Mouse (Mus musculus) embryonic fibroblast, embryonic 13.5 days (primary cell): Measurements from ENCODE around the gene Slc24a3. TPM values are rescaled to one million over a fixed set of nuclear protein-coding genes. Genes with fewer than 3 reads are reported as not detected.

Source experiments
- H3K27ac ChIP-seq: 2 replicates; pipeline ENCODE4 v1.5.1; 2012; ENCODE audit warnings: low read length, control low read depth, inconsistent platforms; ENCODE audit not compliant: insufficient read depth
- H3K4me1 ChIP-seq: 2 replicates; pipeline ENCODE4 v1.6.1; 2011; ENCODE audit warnings: low read length; ENCODE audit not compliant: control insufficient read depth, insufficient read depth
- H3K4me3 ChIP-seq: 2 replicates; pipeline ENCODE4 v1.5.1; 2011; ENCODE audit warnings: mild to moderate bottlenecking, control low read depth, low read length; ENCODE audit not compliant: insufficient read depth
- CTCF ChIP-seq: IDR thresholded peaks from 2 replicates; pipeline ENCODE4 v1.5.1; 2011; ENCODE audit warnings: mild to moderate bottlenecking, control low read depth, low read length, moderate library complexity, borderline replicate concordance; ENCODE audit not compliant: insufficient read depth
- POLR2A ChIP-seq: IDR thresholded peaks from 2 replicates; pipeline ENCODE4 v1.6.1; 2011; ENCODE audit warnings: low read depth, mild to moderate bottlenecking, control low read depth, low read length, moderate library complexity
- polyA plus RNA-seq: library from polyadenylated mRNA; stranded (reverse); fragments of >200 nt; gene quantifications from 2 replicates; pipeline ENCODE4 v1.2.4, GENCODE M21; 2011; ENCODE audit warnings: low read depth; ENCODE audit not compliant: missing spikeins, insufficient read length

The Slc24a3 gene
- polyA plus RNA-seq, 1 experiment: 9.5 TPM

- no peak overlapping the region for H3K4me3 ChIP-seq
- peaks cover 7% of the 10 kb centered on the region; the same call in 1 of the 2 replicates for H3K4me1 ChIP-seq
- no peak for TF ChIP-seq POLR2A
- no peak for TF ChIP-seq CTCF
- H3K27ac ChIP-seq: no peak overlapping the region
Measured at GRCm38 (mm10) chr2:145227351-145227750, 59.8 kb downstream of the Slc24a3 start.

GRCm38 (mm10) chr2:145232764-145233484, 65.4 kb downstream of the Slc24a3 start:
- Histone ChIP-seq H3K27ac (no peak overlapping the region), H3K4me1 (peaks cover 10% of the 10 kb centered on the region), H3K4me3 (no peak overlapping the region)
- TF ChIP-seq POLR2A: no peak
- no peak for TF ChIP-seq CTCF

- no peak overlapping the region for H3K27ac ChIP-seq
- H3K4me3 ChIP-seq: no peak overlapping the region
- TF ChIP-seq CTCF (no peak), POLR2A (no peak)
- peaks cover 7% of the 10 kb centered on the region; the same call in 1 of the 2 replicates for H3K4me1 ChIP-seq
Measured at GRCm38 (mm10) chr2:145233547-145234398, 66.2 kb downstream of the Slc24a3 start.

- Histone ChIP-seq H3K4me3 (no peak overlapping the region), H3K4me1 (0 out of 2 replicates have a peak, but pooled peaks cover 4% of the 10 kb centered on the region), H3K27ac (no peak overlapping the region)
- no peak for TF ChIP-seq POLR2A
- TF ChIP-seq CTCF: no peak
Measured at GRCm38 (mm10) chr2:145246384-145246783, 78.8 kb downstream of the Slc24a3 start.

DNA sequence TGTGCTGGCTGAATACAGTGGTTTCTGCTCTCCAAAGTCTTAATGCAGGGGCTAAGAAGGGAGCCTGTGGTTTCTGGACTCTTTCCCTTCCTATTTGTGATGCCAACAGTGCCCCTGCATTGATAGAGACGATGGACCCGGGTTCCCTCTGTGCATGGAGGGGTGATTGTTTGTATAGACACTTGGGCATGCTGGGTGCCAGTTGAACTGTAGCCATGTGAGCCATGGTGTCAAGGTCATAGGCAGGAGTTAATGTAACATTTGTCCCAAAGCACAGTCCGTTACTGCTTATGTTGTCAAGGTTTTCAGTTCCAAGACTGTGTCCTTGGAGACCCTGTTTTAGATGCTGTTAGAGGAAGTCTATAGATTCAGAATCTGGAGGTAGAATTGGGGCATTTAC, 80.6 kb downstream of the Slc24a3 start:
- no peak for TF ChIP-seq POLR2A
- TF ChIP-seq CTCF: no peak

GRCm38 (mm10) chr2:145257332-145257731, 89.8 kb downstream of the Slc24a3 start:
- H3K27ac ChIP-seq: no peak overlapping the region
- H3K4me3 ChIP-seq: no peak overlapping the region
- H3K4me1 ChIP-seq: peaks cover 2% of the 10 kb centered on the region; the same call in 1 of the 2 replicates
- TF ChIP-seq CTCF (no peak), POLR2A (no peak)

More for the DNA sequence above, 80.6 kb downstream of the Slc24a3 start:
- Histone ChIP-seq H3K4me3 (no peak overlapping the region), H3K4me1 (0 out of 2 replicates have a peak, but pooled peaks cover 4% of the 10 kb centered on the region), H3K27ac (peak overlapping the region; percentile 8; the same call in 1 of the 2 replicates)

GRCm38 (mm10) chr2:145257855-145258254, 90.3 kb downstream of the Slc24a3 start:
- Histone ChIP-seq H3K4me1 (peaks cover 2% of the 10 kb centered on the region; the same call in 1 of the 2 replicates), H3K27ac (no peak overlapping the region), H3K4me3 (no peak overlapping the region)
- TF ChIP-seq POLR2A (no peak), CTCF (no peak)

- TF ChIP-seq POLR2A (no peak), CTCF (no peak)
- Histone ChIP-seq H3K27ac (no peak overlapping the region), H3K4me3 (no peak overlapping the region)
Measured at GRCm38 (mm10) chr2:145260574-145260973, 93.0 kb downstream of the Slc24a3 start.

GRCm38 (mm10) chr2:145262153-145262552, 94.6 kb downstream of the Slc24a3 start:
- Histone ChIP-seq H3K27ac (no peak overlapping the region), H3K4me1 (peaks cover 1% of the 10 kb centered on the region), H3K4me3 (no peak overlapping the region)
- TF ChIP-seq CTCF (no peak), POLR2A (no peak)

More at GRCm38 (mm10) chr2:145260574-145260973, 93.0 kb downstream of the Slc24a3 start:
- peaks cover 2% of the 10 kb centered on the region for H3K4me1 ChIP-seq
